Mouse (Mus musculus) cerebellum, adult 8-10 months (tissue): Measurements from ENCODE around the gene Lamp2.
"Not testable (repeated sequence)": the region's sequence is repeated elsewhere in the genome, so short reads cannot be mapped to it uniquely, and the experiment has no call there.

ENCODE experiments used
- DNase-seq: peaks from one replicate; pipeline ENCODE4 v3.0.0; 2022

Gene Lamp2

DNA sequence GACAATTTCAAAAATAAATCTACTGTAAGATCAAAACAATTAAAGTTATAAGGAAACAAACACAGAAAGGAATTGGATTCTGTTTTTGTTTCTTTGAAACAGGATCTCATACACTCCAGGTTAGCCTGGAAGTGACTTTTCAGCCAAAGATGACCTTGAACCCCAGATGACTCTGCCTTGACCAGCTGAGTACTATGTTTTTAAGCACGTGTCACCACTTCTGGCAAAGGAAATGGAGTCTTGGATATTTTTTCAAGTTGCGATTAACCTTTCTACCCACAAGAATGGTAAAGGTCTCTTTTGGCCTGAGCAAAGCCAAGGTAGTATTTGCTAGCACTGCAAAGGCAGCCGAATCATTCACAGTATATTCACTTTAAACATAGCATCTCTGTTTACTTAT is 33.2 kb downstream of the Lamp2 start:
- DNase-seq, result no peak

DNA sequence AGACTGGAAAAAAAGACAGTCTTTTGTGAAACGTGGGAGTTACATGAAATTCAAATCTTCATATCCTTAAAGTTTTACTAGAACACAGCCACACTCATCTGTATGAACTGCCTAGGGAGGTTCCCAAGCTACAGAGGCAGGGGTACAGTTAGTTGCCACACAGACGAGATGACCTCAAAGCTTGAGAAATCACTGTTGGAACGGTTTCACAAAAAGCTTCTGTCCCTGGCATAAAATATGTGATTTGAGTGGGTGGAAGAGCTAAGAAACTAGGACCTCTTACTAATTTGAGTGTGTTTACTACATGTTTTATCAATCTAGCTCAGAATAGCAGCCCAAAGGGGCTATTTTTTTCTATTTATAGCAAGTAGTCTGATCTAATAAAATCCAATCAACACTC is 33.9 kb downstream of the Lamp2 start:
- no peak for DNase-seq

DNA sequence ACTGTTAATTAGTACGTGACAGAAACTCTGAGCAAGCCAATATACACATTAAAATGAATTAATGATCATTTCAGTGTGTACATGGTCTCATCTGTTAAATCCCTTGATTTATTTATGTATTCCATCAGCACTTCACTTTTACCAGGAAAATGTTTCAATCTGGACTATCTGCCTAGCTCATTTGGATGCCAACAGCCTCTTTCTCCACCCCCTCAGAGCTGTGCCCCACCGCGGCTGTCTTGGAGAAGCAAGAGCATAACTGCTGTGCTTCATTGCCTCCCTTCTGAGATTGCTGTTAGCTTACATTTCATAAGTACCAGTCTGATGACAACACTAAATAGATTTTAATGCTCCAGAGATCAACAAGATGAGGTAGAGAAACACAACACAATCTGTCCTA is 52.4 kb downstream of the Lamp2 start:
- no peak for DNase-seq

DNA sequence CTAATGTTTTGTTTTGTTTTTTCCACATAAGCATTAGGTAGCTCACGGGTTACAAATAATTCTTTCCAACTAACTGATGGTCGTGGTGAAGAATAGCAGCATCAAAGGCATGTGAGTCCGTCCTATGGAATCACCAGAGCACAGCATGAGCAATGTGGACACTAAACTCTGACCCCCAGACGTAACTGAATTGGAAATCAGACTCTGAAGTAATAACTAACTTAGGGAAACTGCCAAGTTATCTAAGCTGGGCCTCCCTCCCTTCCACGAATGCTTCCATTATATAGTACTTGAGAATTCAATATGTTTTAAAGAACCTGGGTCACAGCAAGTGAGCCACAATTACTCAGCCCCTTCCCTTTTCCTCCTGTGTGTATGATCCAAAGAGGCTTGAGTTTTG is 53.3 kb downstream of the Lamp2 start:
- DNase-seq, result no peak

DNA sequence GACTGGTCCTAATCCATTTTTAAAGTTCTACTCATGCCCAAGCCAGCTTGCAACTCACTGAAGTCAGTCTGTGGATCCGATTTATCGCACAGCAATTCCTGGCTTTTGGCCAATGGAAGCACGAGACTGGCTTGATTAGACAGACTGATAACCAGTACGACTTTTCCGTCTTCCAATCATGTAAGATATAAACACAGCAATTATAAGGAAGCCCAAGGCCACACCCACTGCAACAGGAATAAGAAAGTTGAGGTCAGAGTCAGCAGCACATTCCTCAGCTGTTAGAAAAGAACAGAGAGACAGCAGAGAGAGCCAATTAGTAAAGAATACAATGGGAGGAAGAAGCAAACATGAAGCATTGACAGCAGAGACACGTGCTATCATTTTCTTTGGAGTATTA is 54.2 kb downstream of the Lamp2 start:
- no peak for DNase-seq

DNA sequence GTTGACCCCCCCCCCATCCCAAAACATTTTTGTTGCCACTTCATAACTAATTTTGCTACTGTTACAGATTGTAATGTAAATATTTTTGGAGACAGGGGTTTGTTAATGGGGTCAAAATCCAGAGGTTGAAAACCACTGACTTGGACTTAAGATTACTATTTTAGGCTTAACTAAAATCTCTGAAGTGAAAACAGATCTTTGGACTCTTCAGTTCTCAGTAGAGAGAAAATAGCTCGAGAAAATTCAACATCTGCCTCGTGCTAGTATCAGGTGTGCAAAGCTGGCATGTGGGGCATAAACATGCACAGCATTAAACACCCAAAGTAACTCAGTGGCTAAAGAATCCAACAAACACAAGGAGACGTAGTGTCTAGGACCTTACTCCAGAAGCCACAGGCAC is 55.6 kb downstream of the Lamp2 start:
- DNase-seq, result no peak

DNA sequence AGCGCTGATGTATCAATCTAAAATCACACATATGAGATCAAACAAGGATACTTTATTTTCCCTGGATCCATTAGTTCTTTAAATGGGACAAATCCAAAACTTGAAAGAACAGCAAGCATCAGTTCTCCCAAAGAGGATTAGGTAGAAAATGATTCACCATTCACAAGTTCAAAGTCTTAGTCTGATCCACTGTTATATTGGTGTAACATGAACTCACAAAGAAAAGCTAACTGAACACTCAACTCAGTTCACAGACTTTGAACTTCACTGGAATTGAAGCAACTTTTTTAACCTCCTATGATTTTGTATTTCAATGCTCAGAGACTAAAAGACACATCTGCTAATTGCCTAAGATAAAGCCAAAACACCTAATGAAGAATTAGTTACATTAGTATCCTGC is 56.6 kb downstream of the Lamp2 start:
- DNase-seq, result no peak

DNA sequence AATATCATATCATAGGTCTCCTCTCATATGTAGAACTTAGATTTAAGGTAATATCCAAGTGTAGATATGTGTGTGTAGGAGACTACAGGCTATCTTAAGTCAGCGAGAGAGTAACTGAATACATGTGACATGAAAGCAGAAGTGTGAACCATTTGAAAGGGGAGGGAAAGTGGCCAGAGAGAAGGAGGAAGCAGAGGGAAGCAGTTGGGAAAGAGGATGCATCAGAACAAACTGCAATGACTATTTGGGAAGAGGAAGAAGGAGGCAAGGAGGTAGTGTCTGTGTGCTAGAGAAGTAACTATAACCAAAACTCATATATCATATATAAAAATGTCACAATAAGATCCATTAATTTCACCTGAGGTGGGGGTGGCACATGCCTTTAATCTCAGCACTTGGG is 83.1 kb downstream of the Lamp2 start:
- not testable (repeated sequence) for DNase-seq

DNA sequence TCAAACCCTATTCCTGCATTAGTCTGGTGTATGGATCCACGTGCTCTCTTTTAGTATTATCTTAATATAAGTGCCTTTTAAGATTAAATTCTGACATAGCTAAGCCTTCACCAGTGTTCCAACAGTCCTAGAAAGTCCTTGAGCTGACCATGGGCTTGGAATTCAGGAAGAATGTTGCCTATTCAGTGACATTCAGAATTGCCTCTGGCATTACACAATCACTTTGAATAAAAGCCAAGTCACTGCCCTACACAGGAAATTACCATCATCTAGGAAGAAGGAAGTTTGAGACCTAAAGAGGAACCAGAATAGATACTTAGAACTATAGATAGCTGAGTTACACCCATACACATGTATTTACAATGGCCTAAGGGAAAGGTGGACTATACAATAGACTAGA is 91.6 kb downstream of the Lamp2 start:
- DNase-seq, result not testable (repeated sequence)

DNA sequence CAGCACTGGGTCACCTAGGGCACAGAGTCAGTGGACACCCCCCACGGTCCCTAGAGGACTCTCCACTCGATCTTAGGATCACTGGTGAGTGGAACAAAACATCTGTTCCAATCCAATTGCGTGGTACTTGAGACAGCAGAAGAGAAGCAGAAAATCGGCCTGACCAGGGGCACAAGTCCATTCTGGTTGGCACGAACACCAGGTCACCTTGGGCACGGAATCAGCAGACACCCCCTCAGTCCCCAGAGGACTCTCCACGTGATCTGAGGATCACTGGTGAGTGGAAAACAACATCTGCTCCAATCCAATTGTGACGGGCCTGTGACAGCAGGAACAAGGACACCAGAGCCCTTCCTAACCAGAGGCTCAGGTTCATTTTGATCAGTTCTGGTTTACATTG is 94.2 kb downstream of the Lamp2 start:
- no peak for DNase-seq
